Comparison of ENCODE assay signal across 8 mouse cellular contexts in the genomic region with DNA sequence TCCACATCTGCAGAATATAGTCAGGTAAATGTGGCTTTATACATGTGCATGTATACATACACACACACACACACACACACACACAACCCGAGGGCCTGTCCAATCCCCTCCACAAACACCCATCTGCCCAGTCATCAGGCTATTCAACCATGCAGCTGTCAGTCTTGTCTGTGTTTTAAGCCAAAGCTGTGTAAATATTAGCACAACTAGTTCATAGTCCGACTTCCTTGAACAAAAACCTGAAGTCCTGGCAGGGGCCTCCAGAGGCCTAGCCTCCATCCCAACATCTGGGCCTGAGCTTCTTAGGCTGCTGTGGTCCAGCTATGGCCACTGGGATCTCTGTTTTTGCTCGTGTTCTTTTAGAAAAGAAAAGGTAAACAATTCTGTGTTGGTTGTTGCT.
A peak's percentile ranks its signal among the peaks of the same experiment; 100 is the strongest.
DNase-seq lines count a peak whose midpoint lies in the region; ATAC-seq and TF ChIP-seq lines count a peak whose summit lies in the region.

No protein-coding gene starts in this region.

- no peak overlapping the region for H3K4me3 ChIP-seq in forebrain, embryonic 13.5 days
- no peak overlapping the region for H3K4me3 ChIP-seq in forebrain, postnatal 0 days (ENCODE audit: low read depth, low read length)
- no peak overlapping the region for H3K4me3 ChIP-seq in midbrain, embryonic 11.5 days (ENCODE audit: low read depth, low read length)
- no peak overlapping the region for H3K4me3 ChIP-seq in midbrain, embryonic 16.5 days (ENCODE audit: low read depth, low read length)
- H3K4me3 ChIP-seq in liver, embryonic 15.5 days (replicated peaks) = no peak overlapping the region

- no peaks in the 10 kb centered on the region for H3K9me3 ChIP-seq in forebrain, embryonic 13.5 days (replicated peaks)
- H3K9me3 ChIP-seq in forebrain, postnatal 0 days (ENCODE audit: low read length) = no peaks in the 10 kb centered on the region
- no peaks in the 10 kb centered on the region for H3K9me3 ChIP-seq in midbrain, embryonic 11.5 days (ENCODE audit: control insufficient read depth, low read length)
- no peaks in the 10 kb centered on the region for H3K9me3 ChIP-seq in midbrain, embryonic 16.5 days (replicated peaks; ENCODE audit: control insufficient read depth, low read length, poor library complexity, severe bottlenecking)
- no peaks in the 10 kb centered on the region for H3K9me3 ChIP-seq in liver, embryonic 15.5 days (replicated peaks)

- 65% methylated on average over 3 of the region's 3 CpGs for WGBS in forebrain, embryonic 13.5 days
- 38% methylated on average over 3 of the region's 3 CpGs for WGBS in forebrain, postnatal 0 days
- 43% methylated on average over 3 of the region's 3 CpGs for WGBS in midbrain, embryonic 11.5 days
- WGBS in midbrain, embryonic 16.5 days = 54% methylated on average over 3 of the region's 3 CpGs
- WGBS in liver, embryonic 15.5 days (ENCODE audit: insufficient replicate concordance) = 49% methylated on average over 3 of the region's 3 CpGs

- no peaks in the 10 kb centered on the region for H3K36me3 ChIP-seq in forebrain, embryonic 13.5 days (ENCODE audit: poor library complexity, severe bottlenecking)
- H3K36me3 ChIP-seq in forebrain, postnatal 0 days (ENCODE audit: insufficient read depth) = no peaks in the 10 kb centered on the region
- no peaks in the 10 kb centered on the region for H3K36me3 ChIP-seq in midbrain, embryonic 11.5 days (ENCODE audit: control insufficient read depth, insufficient read depth, low read length)
- H3K36me3 ChIP-seq in midbrain, embryonic 16.5 days (ENCODE audit: control insufficient read depth, insufficient read depth, low read length) = no peaks in the 10 kb centered on the region
- no peaks in the 10 kb centered on the region for H3K36me3 ChIP-seq in liver, embryonic 15.5 days (replicated peaks)

- no peak for TF ChIP-seq CTCF in forebrain, postnatal 0 days (IDR thresholded peaks at IDR 0.05; ENCODE audit: low read depth)

- no peaks in the 10 kb centered on the region for H3K27me3 ChIP-seq in forebrain, embryonic 13.5 days
- no peaks in the 10 kb centered on the region for H3K27me3 ChIP-seq in forebrain, postnatal 0 days (ENCODE audit: insufficient read depth, low read length)
- no peaks in the 10 kb centered on the region for H3K27me3 ChIP-seq in midbrain, embryonic 11.5 days (ENCODE audit: control insufficient read depth, insufficient read depth, low read length)
- no peaks in the 10 kb centered on the region for H3K27me3 ChIP-seq in midbrain, embryonic 16.5 days (ENCODE audit: control insufficient read depth, insufficient read depth, low read depth, low read length)
- H3K27me3 ChIP-seq in liver, embryonic 15.5 days = no peaks in the 10 kb centered on the region

- ATAC-seq in forebrain, embryonic 13.5 days = no peak
- no peak for ATAC-seq in forebrain, postnatal 0 days
- no peak for ATAC-seq in midbrain, embryonic 11.5 days (ENCODE audit: low FRiP score)
- no peak for ATAC-seq in midbrain, embryonic 16.5 days
- ATAC-seq in liver, embryonic 15.5 days (ENCODE audit: insufficient read depth) = no peak

- no peak for DNase-seq in forebrain, postnatal 0 days
- no peak for DNase-seq in midbrain, embryonic 11.5 days (ENCODE audit: low spot score, missing footprints)
- no peak for DNase-seq in ovary, postnatal 36 days (ENCODE audit: low spot score)
- no peak for DNase-seq in natural killer cell, adult 2 months (ENCODE audit: low spot score in 2 of 2)
- DNase-seq in spleen, postnatal 36 days (ENCODE audit: low spot score in 2 of 2) = no peak

- peak overlapping the region; percentile 78 for H3K27ac ChIP-seq in forebrain, embryonic 13.5 days
- H3K27ac ChIP-seq in forebrain, postnatal 0 days (ENCODE audit: low read depth, low read length) = no peak overlapping the region
- 0 out of 2 replicates have a peak overlapping the region, but pooled peaks have one; percentile 1 for H3K27ac ChIP-seq in midbrain, embryonic 11.5 days (ENCODE audit: low read depth, low read length)
- H3K27ac ChIP-seq in midbrain, embryonic 16.5 days (ENCODE audit: low read length) = no peak overlapping the region
- peak overlapping the region; percentile 92 for H3K27ac ChIP-seq in liver, embryonic 15.5 days (replicated peaks)

- H3K9ac ChIP-seq in forebrain, embryonic 13.5 days = no peak overlapping the region
- no peak overlapping the region for H3K9ac ChIP-seq in forebrain, postnatal 0 days
- H3K9ac ChIP-seq in midbrain, embryonic 11.5 days (ENCODE audit: low read length) = no peak overlapping the region
- no peak overlapping the region for H3K9ac ChIP-seq in midbrain, embryonic 16.5 days (ENCODE audit: low read depth, low read length)
- H3K9ac ChIP-seq in liver, embryonic 15.5 days = no peak overlapping the region

- H3K4me1 ChIP-seq in forebrain, embryonic 13.5 days = peaks cover 76% of the 10 kb centered on the region
- peaks cover 7% of the 10 kb centered on the region for H3K4me1 ChIP-seq in forebrain, postnatal 0 days (ENCODE audit: insufficient read depth)
- peaks cover 53% of the 10 kb centered on the region for H3K4me1 ChIP-seq in midbrain, embryonic 11.5 days (ENCODE audit: control insufficient read depth, insufficient read depth, low read length)
- peaks cover 53% of the 10 kb centered on the region for H3K4me1 ChIP-seq in midbrain, embryonic 16.5 days (ENCODE audit: control insufficient read depth, insufficient read depth, low read length)
- peaks cover 83% of the 10 kb centered on the region for H3K4me1 ChIP-seq in liver, embryonic 15.5 days (replicated peaks)

- H3K4me2 ChIP-seq in forebrain, embryonic 13.5 days = no peak overlapping the region
- H3K4me2 ChIP-seq in forebrain, postnatal 0 days (ENCODE audit: low read depth) = no peak overlapping the region
- no peak overlapping the region for H3K4me2 ChIP-seq in midbrain, embryonic 11.5 days
- H3K4me2 ChIP-seq in midbrain, embryonic 16.5 days (ENCODE audit: low read length) = no peak overlapping the region
- peak overlapping the region; percentile 48 for H3K4me2 ChIP-seq in liver, embryonic 15.5 days

Comparison
In these comparisons a context has a peak if more than half of its experiments do, and no peak if none do; other contexts are left out.
1. H3K27ac ChIP-seq: peak in forebrain, embryonic 13.5 days (single experiment), midbrain, embryonic 11.5 days (single experiment) and liver, embryonic 15.5 days (single experiment); none in forebrain, postnatal 0 days (single experiment) and midbrain, embryonic 16.5 days (single experiment).